Mouse (Mus musculus) liver, adult 2 months (tissue): ENCODE measurements around the gene Tnfsf11.

Experiments
- CTCF ChIP-seq: fragments of 200-500 bp; IDR thresholded peaks from 2 replicates; pipeline ENCODE4 v1.5.1; 2011; ENCODE audit warnings: low read depth, low read length, control low read depth
- POLR2A ChIP-seq: fragments of 200-500 bp; IDR thresholded peaks from 2 replicates; pipeline ENCODE4 v1.6.1; 2011; ENCODE audit warnings: low read length, control low read depth; ENCODE audit not compliant: insufficient read depth; ENCODE audit errors: extremely low read depth

DNA sequence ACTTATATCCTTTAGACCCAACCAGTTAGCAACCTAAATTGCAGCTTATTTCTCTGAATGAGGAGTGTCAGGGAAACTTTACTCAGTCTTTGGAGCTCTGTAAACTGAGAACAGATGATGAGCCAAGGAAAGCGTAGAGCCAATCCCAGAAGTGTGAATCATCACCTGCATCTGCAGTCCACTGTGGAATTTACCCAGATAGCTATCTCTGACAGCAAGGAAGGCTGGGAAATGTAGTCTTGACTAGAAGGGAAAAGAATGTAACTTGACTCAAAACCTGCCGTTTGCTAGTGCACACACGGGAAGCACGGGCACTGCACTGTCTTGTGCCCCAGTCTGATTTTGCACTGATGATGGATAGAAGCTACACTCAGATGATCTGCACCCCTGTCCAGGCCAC, 63.0 kb downstream of the Tnfsf11 start:
- TF ChIP-seq CTCF = no peak
- no peak for TF ChIP-seq POLR2A
